Mouse (Mus musculus): ENCODE results near the gene Espn. TPM values are rescaled to one million over a fixed set of nuclear protein-coding genes. Genes with fewer than 3 reads are reported as not detected.

Espn gene
- polyA plus RNA-seq, 1 experiment from 2014 or later = 2.0 TPM

DNA sequence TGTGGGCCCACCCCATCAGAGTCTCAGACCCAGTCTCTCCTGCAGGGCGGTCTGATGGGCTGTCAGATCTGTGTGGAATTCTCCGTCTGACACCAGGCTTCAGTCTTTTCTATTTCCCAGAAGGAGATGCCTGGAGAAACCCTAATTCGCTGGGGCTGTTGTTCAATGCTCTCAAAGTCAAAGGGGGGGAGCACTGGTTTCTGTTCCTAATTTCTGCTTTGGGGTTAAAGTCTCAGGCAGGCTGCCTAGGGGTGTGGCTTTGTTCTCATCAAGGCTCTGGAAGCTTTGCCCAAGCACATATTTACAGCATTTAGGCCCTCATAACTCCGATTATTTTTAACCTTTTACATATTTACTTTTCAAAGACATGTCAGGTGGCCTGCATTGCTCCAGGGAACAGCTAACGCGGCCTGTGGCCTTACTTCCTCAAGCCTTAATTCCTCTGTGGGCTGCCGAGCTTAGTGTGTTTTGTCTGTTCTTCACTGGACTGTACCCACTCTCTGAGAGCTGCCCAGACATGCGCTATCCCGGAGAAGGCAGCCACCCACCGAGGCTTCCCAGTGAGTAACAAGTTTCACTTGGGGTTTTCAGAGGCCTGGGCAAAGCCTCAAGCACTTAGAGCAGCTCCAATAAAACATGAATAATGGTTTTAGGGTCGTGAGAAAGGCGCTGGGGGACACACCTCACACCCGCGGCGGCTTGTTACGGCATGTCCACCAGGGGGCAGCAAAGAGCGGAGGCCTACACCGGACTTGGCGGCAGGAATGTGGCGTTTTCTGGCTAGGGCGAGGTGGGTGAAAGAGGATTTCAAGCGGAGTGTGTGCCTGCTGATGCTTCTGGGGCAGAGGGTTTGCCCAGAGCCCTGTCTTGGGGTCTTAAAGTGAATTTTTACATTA, 13.1 kb upstream of the Espn start:
- 20% methylated on average over 22 of the region's 22 CpGs for WGBS
- Histone ChIP-seq H3K27me3 (replicated peaks; ENCODE audit: insufficient read depth, low read length) (peaks cover 13% of the 10 kb centered on the region), H3K9ac (replicated peaks; ENCODE audit: low read depth) (no peak overlapping the region), H3K4me1 (ENCODE audit: insufficient read depth, low read depth, low read length) (no peaks in the 10 kb centered on the region), H3K9me3 (ENCODE audit: low read length) (no peaks in the 10 kb centered on the region), H3K36me3 (ENCODE audit: insufficient read depth, low read length) (no peaks in the 10 kb centered on the region), H3K4me2 (replicated peaks; ENCODE audit: low read depth, low read length) (peak overlapping the region; percentile 28; the same call in 1 of the 2 replicates), H3K4me3 (ENCODE audit: low read depth, low read length) (no peak overlapping the region), H3K27ac (ENCODE audit: low read length) (no peak overlapping the region)
- TF ChIP-seq EP300 (IDR thresholded peaks at IDR 0.05) (no peak), CTCF (IDR thresholded peaks at IDR 0.05) (peak; percentile 97)
- peak; percentile 68 for DNase-seq (ENCODE audit: low spot score)
- peak; percentile 46; the same call in 1 of the 2 replicates for ATAC-seq

DNA sequence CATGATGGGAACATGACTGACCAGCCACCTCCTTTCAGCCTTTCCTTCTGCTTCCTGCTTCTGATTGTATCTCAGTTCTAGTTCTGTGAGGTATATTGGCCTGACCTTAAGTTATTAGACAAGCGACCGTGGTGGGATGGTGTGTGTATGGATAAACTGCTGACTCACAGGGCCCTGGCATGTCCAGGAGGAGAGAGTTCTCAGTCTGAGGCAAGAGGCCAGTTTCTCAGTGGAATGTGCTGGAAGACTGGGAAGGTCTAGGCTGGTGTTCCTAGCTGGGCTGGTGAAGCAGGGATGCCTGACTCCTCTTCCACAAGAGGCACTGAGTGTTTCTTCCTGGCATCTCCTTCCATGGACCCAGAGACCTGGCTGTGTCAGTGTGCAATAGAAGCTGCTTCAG, 10.6 kb upstream of the Espn start:
- H3K27me3 ChIP-seq (replicated peaks; ENCODE audit: insufficient read depth, low read length) = peaks cover 37% of the 10 kb centered on the region

DNA sequence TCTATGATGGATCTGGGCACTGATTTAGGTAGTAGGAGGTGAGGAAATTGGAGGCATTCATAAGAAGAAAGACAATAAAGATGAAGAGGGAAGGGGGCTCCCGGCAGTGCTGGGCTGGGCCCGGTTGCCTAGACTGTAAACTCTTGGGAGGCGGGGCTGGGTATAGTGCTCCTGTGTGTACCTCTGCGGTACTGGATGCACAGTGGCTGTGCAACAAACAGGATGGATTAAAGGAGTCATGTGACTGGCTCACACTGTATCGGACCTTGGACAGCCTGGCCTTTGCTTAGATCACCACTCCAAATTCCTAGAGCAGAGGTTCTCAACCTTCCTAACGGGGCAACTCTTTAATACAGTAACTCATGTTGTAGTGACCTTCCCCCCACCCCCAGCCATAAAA, 9.4 kb upstream of the Espn start:
- TF ChIP-seq EP300 (IDR thresholded peaks at IDR 0.05) = no peak
- no peak for TF ChIP-seq CTCF (IDR thresholded peaks at IDR 0.05)
- Histone ChIP-seq H3K27ac (ENCODE audit: low read length) (no peak overlapping the region), H3K4me3 (ENCODE audit: low read depth, low read length) (no peak overlapping the region), H3K36me3 (ENCODE audit: insufficient read depth, low read length) (no peaks in the 10 kb centered on the region), H3K9me3 (ENCODE audit: low read length) (no peaks in the 10 kb centered on the region), H3K4me1 (ENCODE audit: insufficient read depth, low read depth, low read length) (peaks cover 6% of the 10 kb centered on the region; the same call in 1 of the 2 replicates), H3K27me3 (replicated peaks; ENCODE audit: insufficient read depth, low read length) (peaks cover 37% of the 10 kb centered on the region), H3K9ac (replicated peaks; ENCODE audit: low read depth) (no peak overlapping the region), H3K4me2 (replicated peaks; ENCODE audit: low read depth, low read length) (no peak overlapping the region)
- WGBS = 67% methylated on average over 6 of the region's 6 CpGs
- no peak for ATAC-seq
- no peak for DNase-seq (ENCODE audit: low spot score)

More for the DNA sequence above, 10.6 kb upstream of the Espn start:
- ATAC-seq = no peak
- WGBS = 80% methylated on average over 2 of the region's 2 CpGs
- Histone ChIP-seq H3K4me2 (replicated peaks; ENCODE audit: low read depth, low read length) (no peak overlapping the region), H3K4me3 (ENCODE audit: low read depth, low read length) (no peak overlapping the region), H3K9ac (replicated peaks; ENCODE audit: low read depth) (no peak overlapping the region), H3K36me3 (ENCODE audit: insufficient read depth, low read length) (no peaks in the 10 kb centered on the region), H3K27ac (ENCODE audit: low read length) (no peak overlapping the region), H3K4me1 (ENCODE audit: insufficient read depth, low read depth, low read length) (peaks cover 6% of the 10 kb centered on the region; the same call in 1 of the 2 replicates), H3K9me3 (ENCODE audit: low read length) (no peaks in the 10 kb centered on the region)
- no peak for DNase-seq (ENCODE audit: low spot score)
- TF ChIP-seq CTCF (IDR thresholded peaks at IDR 0.05) = no peak
- no peak for TF ChIP-seq EP300 (IDR thresholded peaks at IDR 0.05)

DNA sequence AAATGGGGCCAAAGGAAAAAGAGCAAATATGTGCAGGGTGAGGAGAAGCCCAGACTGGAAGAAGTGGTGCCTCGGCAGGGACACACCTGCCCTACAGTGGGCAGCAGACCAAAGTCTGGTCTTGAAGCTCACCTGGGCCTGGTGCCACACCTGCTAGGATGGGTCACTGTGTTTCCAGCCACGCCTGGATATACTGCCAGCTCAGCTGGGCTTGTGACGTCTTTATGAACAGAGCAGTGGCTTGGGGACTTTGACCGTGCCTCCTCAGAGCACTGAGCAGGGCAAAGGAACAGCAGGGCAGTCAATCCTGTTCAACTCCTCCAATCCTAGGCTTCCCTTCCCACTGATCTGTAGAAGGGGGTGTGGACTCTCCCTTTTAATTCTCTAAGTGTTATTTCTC, 8.6 kb upstream of the Espn start:
- H3K36me3 ChIP-seq (ENCODE audit: insufficient read depth, low read length) = no peaks in the 10 kb centered on the region
- no peak for ATAC-seq
- peaks cover 6% of the 10 kb centered on the region; the same call in 1 of the 2 replicates for H3K4me1 ChIP-seq (ENCODE audit: insufficient read depth, low read depth, low read length)
- no peak overlapping the region for H3K4me3 ChIP-seq (ENCODE audit: low read depth, low read length)
- 37% methylated on average over 4 of the region's 4 CpGs for WGBS
- H3K9me3 ChIP-seq (ENCODE audit: low read length) = no peaks in the 10 kb centered on the region
- H3K27ac ChIP-seq (ENCODE audit: low read length) = no peak overlapping the region
- peaks cover 37% of the 10 kb centered on the region for H3K27me3 ChIP-seq (replicated peaks; ENCODE audit: insufficient read depth, low read length)
- no peak overlapping the region for H3K9ac ChIP-seq (replicated peaks; ENCODE audit: low read depth)
- no peak for DNase-seq (ENCODE audit: low spot score)
- TF ChIP-seq CTCF (IDR thresholded peaks at IDR 0.05) (no peak), EP300 (IDR thresholded peaks at IDR 0.05) (no peak)
- H3K4me2 ChIP-seq (replicated peaks; ENCODE audit: low read depth, low read length) = no peak overlapping the region

DNA sequence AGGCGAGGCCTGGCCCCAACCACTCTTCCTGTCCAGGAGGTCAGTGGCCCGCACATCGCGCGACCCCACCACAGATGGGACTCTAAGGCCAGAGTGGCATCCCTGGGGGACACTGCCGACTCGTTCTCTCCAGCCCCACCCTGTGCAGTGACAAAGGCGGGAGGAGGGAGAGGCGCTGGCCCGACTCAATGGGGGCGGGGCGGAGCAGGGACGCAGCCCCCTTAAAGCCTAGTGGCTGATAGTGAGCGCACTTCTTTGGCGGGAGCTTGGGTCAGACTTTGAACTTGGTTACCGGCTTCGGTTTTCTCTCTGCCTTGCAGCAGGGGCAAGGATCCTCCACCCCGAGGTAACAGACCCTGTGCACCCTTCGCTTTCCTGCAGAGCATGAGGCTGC, 7.1 kb upstream of the Espn start:
- WGBS = 3% methylated on average over 17 of the region's 19 CpGs
- no peaks in the 10 kb centered on the region for H3K36me3 ChIP-seq (ENCODE audit: insufficient read depth, low read length)

DNA sequence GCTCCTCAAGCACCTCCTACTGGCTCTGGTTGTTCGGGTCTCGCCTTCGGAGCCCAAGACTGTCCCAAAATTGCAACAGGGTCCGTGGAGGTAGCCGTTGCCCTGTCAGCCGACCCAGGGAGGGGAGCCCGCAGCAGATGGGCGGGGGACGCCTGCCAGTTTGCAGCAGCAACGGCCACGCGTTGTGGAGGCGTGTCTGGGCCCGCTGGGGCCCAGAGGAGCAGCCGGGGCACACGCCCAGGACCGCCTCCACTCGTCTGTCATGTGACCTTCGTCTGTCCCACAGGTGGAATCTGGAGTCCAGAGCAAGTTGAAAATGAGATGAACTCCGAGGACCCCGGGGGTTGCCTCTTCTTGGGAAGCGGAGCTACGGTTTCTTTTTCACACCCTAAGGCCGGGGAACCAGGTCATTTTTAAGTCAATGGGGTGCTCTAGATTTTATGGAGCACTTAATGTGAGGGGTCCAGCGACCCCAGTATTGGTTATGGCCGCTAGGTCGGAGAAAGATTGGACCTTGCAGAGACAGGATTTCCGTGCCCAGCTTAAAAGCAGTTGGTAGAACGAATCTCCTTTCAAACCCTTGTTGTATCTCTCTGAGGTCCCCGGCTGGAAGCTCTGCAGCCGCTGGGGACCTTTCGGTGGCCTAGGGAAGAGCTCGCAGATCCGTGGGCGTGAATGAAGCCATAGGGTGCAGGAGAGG, 6.6 kb upstream of the Espn start, which contains the start of gene Hes2:
TSS of gene Hes2 (plus strand) at position 283 of the 700 bp plus-strand sequence.
- ATAC-seq (no peak), DNase-seq (ENCODE audit: low spot score) (no peak)
- H3K27me3 ChIP-seq (replicated peaks; ENCODE audit: insufficient read depth, low read length) = peaks cover 37% of the 10 kb centered on the region
- H3K9me3 ChIP-seq (ENCODE audit: low read length) = no peaks in the 10 kb centered on the region
- no peak within 1 kb of the TSS for H3K9ac ChIP-seq (replicated peaks; ENCODE audit: low read depth)
- peak within 1 kb of the TSS; percentile 49 for H3K4me2 ChIP-seq (replicated peaks; ENCODE audit: low read depth, low read length)
- H3K4me3 ChIP-seq (ENCODE audit: low read depth, low read length) = peak within 1 kb of the TSS; percentile 24; the same call in 1 of the 2 replicates
- TF ChIP-seq EP300 (IDR thresholded peaks at IDR 0.05) = no peak
- no peak for TF ChIP-seq CTCF (IDR thresholded peaks at IDR 0.05)
- peaks cover 6% of the 10 kb centered on the region; the same call in 1 of the 2 replicates for H3K4me1 ChIP-seq (ENCODE audit: insufficient read depth, low read depth, low read length)
- H3K36me3 ChIP-seq (ENCODE audit: insufficient read depth, low read length) = no peaks in the 10 kb centered on the region
- WGBS = 4% methylated on average over 35 of the region's 35 CpGs
- no peak within 1 kb of the TSS for H3K27ac ChIP-seq (ENCODE audit: low read length)

More for the DNA sequence above, 7.1 kb upstream of the Espn start:
- Histone ChIP-seq H3K4me3 (ENCODE audit: low read depth, low read length) (0 out of 2 replicates have a peak overlapping the region, but pooled peaks have one; percentile 3), H3K4me1 (ENCODE audit: insufficient read depth, low read depth, low read length) (peaks cover 6% of the 10 kb centered on the region; the same call in 1 of the 2 replicates), H3K9me3 (ENCODE audit: low read length) (no peaks in the 10 kb centered on the region), H3K27ac (ENCODE audit: low read length) (no peak overlapping the region), H3K9ac (replicated peaks; ENCODE audit: low read depth) (no peak overlapping the region), H3K4me2 (replicated peaks; ENCODE audit: low read depth, low read length) (peak overlapping the region; percentile 49), H3K27me3 (replicated peaks; ENCODE audit: insufficient read depth, low read length) (peaks cover 37% of the 10 kb centered on the region)
- TF ChIP-seq CTCF (IDR thresholded peaks at IDR 0.05) = no peak
- TF ChIP-seq EP300 (IDR thresholded peaks at IDR 0.05) = no peak
- ATAC-seq = peak; percentile 9; the same call in 1 of the 2 replicates
- no peak for DNase-seq (ENCODE audit: low spot score)

Data from lung, postnatal 0 days (tissue).